Mouse (Mus musculus): Measurements from ENCODE around the gene Ncan. TPM values are rescaled to one million over a fixed set of nuclear protein-coding genes. Genes with fewer than 3 reads are reported as not detected.
"Not testable (repeated sequence)": the region's sequence is repeated elsewhere in the genome, so short reads cannot be mapped to it uniquely, and the experiment has no call there.

Gene Ncan
- total RNA-seq, 2 experiments from 2014 or later = 146 to 158 TPM

GRCm38 (mm10) chr8:70050434-70050833 lies 70.2 kb downstream of the Ncan start:
- peak; percentile 24; the same call in 1 of the 2 replicates for TF ChIP-seq CTCF (conservative IDR thresholded peaks at IDR 0.05)
- not testable (repeated sequence) for DNase-seq (ENCODE audit: low spot score in 2 of 2); H3K4me3 ChIP-seq; H3K27ac ChIP-seq

DNA sequence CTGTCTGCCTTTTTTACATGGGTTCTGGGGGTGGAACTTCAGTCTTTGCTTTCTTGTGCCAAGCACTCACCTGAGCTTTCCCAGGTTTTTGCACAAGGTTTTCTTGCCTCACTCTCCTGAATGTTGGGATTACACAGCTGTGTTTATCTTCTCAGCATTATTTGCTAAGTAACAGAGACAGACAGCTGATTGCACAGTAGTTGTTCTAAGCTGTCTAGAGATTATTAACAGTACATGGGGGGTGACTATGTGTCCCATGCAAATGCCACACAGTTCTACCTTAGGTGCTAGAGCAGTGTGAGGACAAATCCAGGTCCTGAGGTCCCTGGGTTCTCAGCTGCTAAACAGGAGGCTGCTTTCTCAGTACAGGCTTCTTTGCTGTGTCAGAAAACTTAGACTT lies 71.0 kb downstream of the Ncan start:
- Histone ChIP-seq H3K4me3 (no peak overlapping the region), H3K27ac (no peak overlapping the region)
- DNase-seq (ENCODE audit: low spot score in 2 of 2) = no peak
- TF ChIP-seq CTCF (conservative IDR thresholded peaks at IDR 0.05) = no peak

DNA sequence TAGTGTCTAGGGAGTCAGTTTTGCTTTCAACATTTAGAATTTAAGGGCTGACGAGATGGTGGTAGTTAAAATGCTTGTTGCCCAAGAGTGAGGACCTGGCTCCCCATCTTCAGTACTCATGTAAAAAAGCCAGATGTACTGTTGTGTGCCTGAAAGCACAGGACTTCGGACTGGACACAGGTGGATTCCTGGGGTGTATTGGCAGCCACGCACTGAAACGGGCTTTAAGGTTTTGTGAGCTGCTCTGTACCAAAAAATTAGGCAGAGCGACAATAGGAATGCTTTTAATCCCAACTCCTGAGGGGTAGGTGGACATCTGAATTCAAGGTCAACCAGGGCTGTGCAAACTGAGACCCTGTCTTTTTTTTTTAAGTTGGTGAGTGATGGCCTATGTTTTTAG lies 76.7 kb downstream of the Ncan start:
- Histone ChIP-seq H3K27ac (no peak overlapping the region), H3K4me3 (peak overlapping the region; percentile 75)
- no peak for DNase-seq (ENCODE audit: low spot score in 2 of 2)
- no peak for TF ChIP-seq CTCF (conservative IDR thresholded peaks at IDR 0.05)

Small RNA genes lying within 50 kb of the gene (microRNA-seq; reads per million reads assigned to microRNA genes)
- gene Mir7066 = 8.0 to 15.8 reads per million in 2 experiments

Other genes starting within 250 kb of the Ncan start
- gene Cilp2, start 233.2 kb downstream of the Ncan start, total RNA-seq (2021) = under 1 TPM; 0.69 to 0.72 TPM
- gene Tssk6, start 218.7 kb downstream of the Ncan start, total RNA-seq (2021) = under 1 TPM in 1 of 2 experiments, not detected in 1; 0.64 TPM
- 100 to 1,000 TPM; 154 to 157 TPM for gene Ndufa13, start 218.3 kb downstream of the Ncan start, total RNA-seq (2021)
- 10 to 100 TPM; 29.3 to 32.5 TPM for gene Yjefn3, start 218.2 kb downstream of the Ncan start, total RNA-seq (2021)
- 10 to 100 TPM; 29.7 to 32.4 TPM for gene Gatad2a, start 124.5 kb downstream of the Ncan start, total RNA-seq (2021)
- 10 to 100 TPM; 73.6 to 74.3 TPM for gene Mau2, start 78.1 kb downstream of the Ncan start, total RNA-seq (2021)
- gene Sugp1, start 78.1 kb downstream of the Ncan start, total RNA-seq (2021) = 10 to 100 TPM; 56.1 to 56.9 TPM
- 1 to 10 TPM; 3.1 to 7.4 TPM for gene Tm6sf2, start 47.9 kb downstream of the Ncan start, total RNA-seq (2021)
- 10 to 100 TPM; 89.0 to 99.7 TPM for gene Hapln4, start 37.4 kb downstream of the Ncan start, total RNA-seq (2021)
- gene Nr2c2ap, start 10.5 kb upstream of the Ncan start, total RNA-seq (2021) = 10 to 100 TPM; 29.2 to 32.8 TPM
- 10 to 100 TPM; 14.2 to 15.7 TPM for gene Rfxank, start 18.3 kb upstream of the Ncan start, total RNA-seq (2021)
- 10 to 100 TPM; 50.2 to 50.8 TPM for gene Borcs8, start 18.6 kb upstream of the Ncan start, total RNA-seq (2021)
- gene Mef2b, start 18.8 kb upstream of the Ncan start, total RNA-seq (2021) = under 1 TPM; 0.37 to 0.41 TPM
- 10 to 100 TPM; 46.4 to 59.0 TPM for gene Tmem161a, start 51.5 kb upstream of the Ncan start, total RNA-seq (2021)
- 10 to 100 TPM; 43.9 to 44.0 TPM for gene Slc25a42, start 91.4 kb upstream of the Ncan start, total RNA-seq (2021)
- gene Sugp2, start 113.4 kb upstream of the Ncan start, total RNA-seq (2021) = 100 to 1,000 TPM; 130 to 131 TPM
- gene Armc6, start 113.6 kb upstream of the Ncan start, total RNA-seq (2021) = 10 to 100 TPM; 45.6 to 47.1 TPM
- gene Homer3, start 162.0 kb upstream of the Ncan start, total RNA-seq (2021) = 10 to 100 TPM; 87.7 to 90.5 TPM
- 10 to 100 TPM; 45.5 to 52.1 TPM for gene Ddx49, start 181.6 kb upstream of the Ncan start, total RNA-seq (2021)
- 100 to 1,000 TPM; 139 to 157 TPM for gene Cope, start 181.6 kb upstream of the Ncan start, total RNA-seq (2021)
- gene Cers1, start 194.9 kb upstream of the Ncan start, total RNA-seq (2021) = 100 to 1,000 TPM; 110 to 113 TPM
- gene Gdf1, start 208.9 kb upstream of the Ncan start, total RNA-seq (2021) = 10 to 100 TPM; 12.1 to 14.4 TPM
- 10 to 100 TPM; 67.7 to 68.7 TPM for gene Upf1, start 232.4 kb upstream of the Ncan start, total RNA-seq (2021)